Mouse (Mus musculus) megakaryocyte, embryonic 14.5 days (primary cell): ENCODE data around the gene 4931423N10Rik. TPM values are rescaled to one million over a fixed set of nuclear protein-coding genes. Genes with fewer than 3 reads are reported as not detected.
"Not testable (repeated sequence)": the region's sequence is repeated elsewhere in the genome, so short reads cannot be mapped to it uniquely, and the experiment has no call there.

ENCODE experiments used
- H3K27me3 ChIP-seq: replicated peaks from 2 replicates; pipeline ENCODE3; 2012; ENCODE audit warnings: inconsistent platforms
- H3K36me3 ChIP-seq: replicated peaks from 2 replicates; pipeline ENCODE3; 2012; ENCODE audit warnings: low read length, inconsistent platforms, mixed read lengths
- H3K4me1 ChIP-seq: 2 replicates; pipeline ENCODE4 v1.6.1; 2012; ENCODE audit warnings: inconsistent platforms
- H3K4me3 ChIP-seq: replicated peaks from 2 replicates; pipeline ENCODE3; 2012; ENCODE audit warnings: moderate library complexity, mild to moderate bottlenecking, inconsistent platforms
- H3K9me3 ChIP-seq: 2 replicates; pipeline ENCODE4 v1.6.1; 2012; ENCODE audit warnings: inconsistent platforms
- FLI1 ChIP-seq: IDR thresholded peaks from 2 replicates; pipeline ENCODE4 v1.6.1; 2012; ENCODE audit warnings: low read length, inconsistent platforms, mixed read lengths
- GATA1 ChIP-seq: IDR thresholded peaks from 3 replicates; pipeline ENCODE4 v1.6.1; 2012; ENCODE audit warnings: mixed read lengths, low read length, inconsistent platforms, borderline replicate concordance
- polyA plus RNA-seq: library from polyadenylated mRNA; stranded (reverse); fragments of >175 nt; gene quantifications from 2 replicates; pipeline ENCODE4 v1.2.3, GENCODE M21; 2012; ENCODE audit warnings: low replicate concordance; ENCODE audit not compliant: insufficient read depth

Gene 4931423N10Rik
- not detected in 2 replicates for polyA plus RNA-seq

- Histone ChIP-seq H3K4me1 (no peaks in the 10 kb centered on the region), H3K36me3 (no peaks in the 10 kb centered on the region), H3K27me3 (no peaks in the 10 kb centered on the region), H3K9me3 (no peaks in the 10 kb centered on the region), H3K4me3 (no peak within 1 kb of the TSS)
- TF ChIP-seq FLI1: no peak
- TF ChIP-seq GATA1: no peak
Measured at GRCm38 (mm10) chr2:23207070-23207526, at the start of gene 4931423N10Rik. 4931423N10Rik (plus strand) TSS chr2:23207476.

- no peaks in the 10 kb centered on the region for H3K9me3 ChIP-seq
- peaks cover 94% of the 10 kb centered on the region for H3K36me3 ChIP-seq
- 0 out of 2 replicates have a peak, but pooled peaks cover 4% of the 10 kb centered on the region for H3K4me1 ChIP-seq
- H3K27me3 ChIP-seq: no peaks in the 10 kb centered on the region
- TF ChIP-seq FLI1 (no peak), GATA1 (no peak)
- no peak overlapping the region for H3K4me3 ChIP-seq
Measured at GRCm38 (mm10) chr2:23172305-23172704, 35.0 kb upstream of the 4931423N10Rik start.

GRCm38 (mm10) chr2:23194366-23194765 lies 12.9 kb upstream of the 4931423N10Rik start:
- Histone ChIP-seq H3K4me3 (no peak overlapping the region), H3K4me1 (no peaks in the 10 kb centered on the region), H3K36me3 (peaks cover 95% of the 10 kb centered on the region), H3K9me3 (no peaks in the 10 kb centered on the region), H3K27me3 (no peaks in the 10 kb centered on the region)
- TF ChIP-seq GATA1 (no peak), FLI1 (no peak)

GRCm38 (mm10) chr2:23201034-23201433 lies 6.2 kb upstream of the 4931423N10Rik start:
- no peaks in the 10 kb centered on the region for H3K4me1 ChIP-seq
- TF ChIP-seq FLI1: no peak
- no peak for TF ChIP-seq GATA1
- H3K9me3 ChIP-seq: no peaks in the 10 kb centered on the region
- H3K27me3 ChIP-seq: no peaks in the 10 kb centered on the region
- peaks cover 46% of the 10 kb centered on the region for H3K36me3 ChIP-seq
- no peak overlapping the region for H3K4me3 ChIP-seq

- H3K27me3 ChIP-seq: no peaks in the 10 kb centered on the region
- no peaks in the 10 kb centered on the region for H3K4me1 ChIP-seq
- TF ChIP-seq FLI1: no peak
- no peak for TF ChIP-seq GATA1
- no peak overlapping the region for H3K4me3 ChIP-seq
- no peaks in the 10 kb centered on the region for H3K9me3 ChIP-seq
- H3K36me3 ChIP-seq: peaks cover 28% of the 10 kb centered on the region
Measured at GRCm38 (mm10) chr2:23202900-23203670, 4.2 kb upstream of the 4931423N10Rik start.

GRCm38 (mm10) chr2:23213661-23214060 lies 6.4 kb downstream of the 4931423N10Rik start:
- Histone ChIP-seq H3K4me3 (no peak overlapping the region), H3K9me3 (no peaks in the 10 kb centered on the region), H3K4me1 (no peaks in the 10 kb centered on the region), H3K36me3 (no peaks in the 10 kb centered on the region), H3K27me3 (peaks cover 2% of the 10 kb centered on the region)
- TF ChIP-seq FLI1: no peak
- no peak for TF ChIP-seq GATA1

GRCm38 (mm10) chr2:23225199-23225598 lies 17.9 kb downstream of the 4931423N10Rik start:
- Histone ChIP-seq H3K4me1 (no peaks in the 10 kb centered on the region), H3K36me3 (no peaks in the 10 kb centered on the region), H3K4me3 (peak overlapping the region; percentile 23), H3K27me3 (peaks cover 4% of the 10 kb centered on the region), H3K9me3 (no peaks in the 10 kb centered on the region)
- no peak for TF ChIP-seq FLI1
- no peak for TF ChIP-seq GATA1

GRCm38 (mm10) chr2:23228463-23228862 lies 21.2 kb downstream of the 4931423N10Rik start:
- Histone ChIP-seq H3K27me3 (peaks cover 16% of the 10 kb centered on the region), H3K4me3 (no peak overlapping the region), H3K9me3 (no peaks in the 10 kb centered on the region), H3K36me3 (no peaks in the 10 kb centered on the region), H3K4me1 (no peaks in the 10 kb centered on the region)
- TF ChIP-seq GATA1 (no peak), FLI1 (no peak)

GRCm38 (mm10) chr2:23234065-23234773 lies 26.9 kb downstream of the 4931423N10Rik start:
- Histone ChIP-seq H3K36me3 (no peaks in the 10 kb centered on the region), H3K9me3 (no peaks in the 10 kb centered on the region), H3K27me3 (peaks cover 20% of the 10 kb centered on the region), H3K4me1 (no peaks in the 10 kb centered on the region), H3K4me3 (peak overlapping the region; percentile 88)
- no peak for TF ChIP-seq FLI1
- TF ChIP-seq GATA1: no peak

- H3K4me3 ChIP-seq, H3K9me3 ChIP-seq, H3K27me3 ChIP-seq, H3K4me1 ChIP-seq, H3K36me3 ChIP-seq: not testable (repeated sequence)
Measured at GRCm38 (mm10) chr2:23290991-23291390, 83.7 kb downstream of the 4931423N10Rik start.
